Mouse (Mus musculus) intestine, embryonic 15.5 days (tissue): ENCODE measurements around the gene Srgap2. TPM values are rescaled to one million over a fixed set of nuclear protein-coding genes. Genes with fewer than 3 reads are reported as not detected.
A peak's percentile ranks its signal among the peaks of the same experiment; 100 is the strongest.

Experiments used
- ATAC-seq: fragments of 200-750 bp; cut with Nextera tagmentation; 2 replicates; pipeline ENCODE4 v1.8.0; 2017; ENCODE audit warnings: moderate TSS enrichment, moderate library complexity
- H3K27ac ChIP-seq: fragments of 300-500 bp; sonication (generic); 2 replicates; pipeline ENCODE4 v1.5.1; 2015; ENCODE audit warnings: mild to moderate bottlenecking, inconsistent platforms
- H3K27me3 ChIP-seq: fragments of 300-500 bp; sonication (generic); replicated peaks from 2 replicates; pipeline ENCODE4 v1.6.1; 2015; ENCODE audit warnings: inconsistent platforms
- H3K36me3 ChIP-seq: fragments of 300-500 bp; sonication (generic); 2 replicates; pipeline ENCODE4 v1.6.1; 2015; ENCODE audit warnings: inconsistent platforms
- H3K4me1 ChIP-seq: fragments of 300-500 bp; sonication (generic); replicated peaks from 2 replicates; pipeline ENCODE4 v1.6.1; 2015; ENCODE audit warnings: inconsistent platforms
- H3K4me2 ChIP-seq: fragments of 300-500 bp; sonication (generic); replicated peaks from 2 replicates; pipeline ENCODE4 v1.6.1; 2015; ENCODE audit warnings: mild to moderate bottlenecking, inconsistent platforms
- H3K4me3 ChIP-seq: fragments of 300-500 bp; sonication (generic); replicated peaks from 2 replicates; pipeline ENCODE4 v1.5.1; 2015; ENCODE audit warnings: inconsistent platforms
- H3K9ac ChIP-seq: fragments of 300-500 bp; sonication (generic); 2 replicates; pipeline ENCODE4 v1.6.1; 2015; ENCODE audit warnings: inconsistent platforms
- H3K9me3 ChIP-seq: fragments of 300-500 bp; sonication (generic); 2 replicates; pipeline ENCODE4 v1.6.1; 2016; ENCODE audit warnings: inconsistent platforms
- WGBS: fragments of 180-500 bp; shearing (Covaris S2); methylation state at CpG from one replicate; pipeline ENCODE4 v1.1.7; 2015; 5-methylcytosine and 5-hydroxymethylcytosine counted together
- polyA plus RNA-seq: library from polyadenylated mRNA; unstranded; fragments of >200 nt; fragmentation: Nextera tagmentation; extraction: Ambion mirVana; gene quantifications from 2 replicates; pipeline ENCODE4 v1.2.1, GENCODE M21; 2015

Gene Srgap2
- polyA plus RNA-seq, 1 experiment from 2014 or later: 7.9 TPM

- Histone ChIP-seq H3K4me3 (no peak overlapping the region), H3K4me1 (no peaks in the 10 kb centered on the region), H3K9me3 (no peaks in the 10 kb centered on the region), H3K4me2 (no peak overlapping the region), H3K27ac (no peak overlapping the region), H3K9ac (no peak overlapping the region), H3K36me3 (peaks cover 4% of the 10 kb centered on the region; the same call in 1 of the 2 replicates), H3K27me3 (no peaks in the 10 kb centered on the region)
- ATAC-seq: no peak
- WGBS: 93% methylated on average over 2 of the region's 2 CpGs
Observed at GRCm38 (mm10) chr1:131300750-131301149, 226.4 kb downstream of the Srgap2 start.

- no peak overlapping the region for H3K27ac ChIP-seq
- ATAC-seq: no peak
- peaks cover 4% of the 10 kb centered on the region; the same call in 1 of the 2 replicates for H3K36me3 ChIP-seq
- no peak overlapping the region for H3K9ac ChIP-seq
- no peak overlapping the region for H3K4me2 ChIP-seq
- 79% methylated on average over 6 of the region's 6 CpGs for WGBS
- H3K4me1 ChIP-seq: no peaks in the 10 kb centered on the region
- H3K9me3 ChIP-seq: no peaks in the 10 kb centered on the region
- no peaks in the 10 kb centered on the region for H3K27me3 ChIP-seq
- no peak overlapping the region for H3K4me3 ChIP-seq
Observed at GRCm38 (mm10) chr1:131299788-131300187, 227.4 kb downstream of the Srgap2 start.

DNA sequence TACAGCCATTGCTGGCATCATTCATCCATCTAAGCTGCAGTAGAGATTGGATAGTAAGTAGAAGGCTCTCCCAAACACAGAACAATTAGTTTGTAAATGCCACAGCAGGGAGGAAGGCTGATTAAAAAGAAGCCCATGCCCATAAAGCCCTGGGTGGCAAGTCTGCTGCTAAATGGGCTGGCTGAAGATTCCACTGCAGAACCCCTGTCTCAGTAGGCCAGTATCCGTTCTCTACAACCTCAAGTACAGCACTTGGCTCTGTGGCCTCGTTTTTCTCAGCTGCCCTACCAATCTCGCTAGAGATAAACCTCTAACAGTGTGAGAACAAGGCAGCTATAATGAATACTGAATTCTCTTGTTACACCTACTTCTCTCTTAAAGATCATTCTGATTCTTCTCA, 227.9 kb downstream of the Srgap2 start:
- no peak overlapping the region for H3K4me2 ChIP-seq
- H3K27ac ChIP-seq: no peak overlapping the region
- H3K27me3 ChIP-seq: no peaks in the 10 kb centered on the region
- no peaks in the 10 kb centered on the region for H3K9me3 ChIP-seq
- WGBS: 75% methylated on average over 3 of the region's 3 CpGs
- no peak overlapping the region for H3K9ac ChIP-seq
- H3K36me3 ChIP-seq: peaks cover 4% of the 10 kb centered on the region; the same call in 1 of the 2 replicates
- no peak for ATAC-seq
- no peaks in the 10 kb centered on the region for H3K4me1 ChIP-seq
- no peak overlapping the region for H3K4me3 ChIP-seq

GRCm38 (mm10) chr1:131298171-131298570, 229.0 kb downstream of the Srgap2 start:
- ATAC-seq: no peak
- 94% methylated on average over 9 of the region's 9 CpGs for WGBS
- H3K27me3 ChIP-seq: no peaks in the 10 kb centered on the region
- H3K4me2 ChIP-seq: no peak overlapping the region
- no peak overlapping the region for H3K27ac ChIP-seq
- no peak overlapping the region for H3K9ac ChIP-seq
- no peaks in the 10 kb centered on the region for H3K9me3 ChIP-seq
- H3K36me3 ChIP-seq: peaks cover 6% of the 10 kb centered on the region; the same call in 1 of the 2 replicates
- H3K4me3 ChIP-seq: no peak overlapping the region
- H3K4me1 ChIP-seq: no peaks in the 10 kb centered on the region

DNA sequence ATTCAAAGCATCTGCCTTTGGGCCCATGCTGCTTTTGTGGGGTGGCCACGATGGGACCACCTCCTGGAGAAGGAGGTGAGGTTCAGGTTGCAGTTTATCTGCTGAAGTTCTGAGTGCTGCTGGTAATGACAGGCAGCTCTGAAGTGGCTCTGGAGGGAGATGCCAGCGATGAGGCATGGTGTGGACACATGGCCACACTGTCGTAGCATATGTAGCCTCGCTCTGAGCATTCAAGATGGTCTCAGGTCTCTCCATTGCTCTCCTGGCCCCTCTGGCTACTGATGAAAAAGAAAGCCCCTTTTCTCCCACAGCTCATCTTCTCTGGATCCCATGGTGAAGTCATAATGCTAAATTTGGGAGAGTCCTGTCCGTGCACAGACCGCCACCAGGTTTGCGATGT, 230.4 kb downstream of the Srgap2 start:
- no peak for ATAC-seq
- peaks cover 13% of the 10 kb centered on the region; the same call in 1 of the 2 replicates for H3K36me3 ChIP-seq
- 93% methylated on average over 7 of the region's 7 CpGs for WGBS

GRCm38 (mm10) chr1:131295200-131295599, 232.0 kb downstream of the Srgap2 start:
- WGBS: 80% methylated on average over 8 of the region's 8 CpGs

More for the DNA sequence above, 230.4 kb downstream of the Srgap2 start:
- Histone ChIP-seq H3K9me3 (no peaks in the 10 kb centered on the region), H3K4me2 (no peak overlapping the region), H3K27ac (no peak overlapping the region), H3K27me3 (no peaks in the 10 kb centered on the region), H3K4me3 (no peak overlapping the region), H3K9ac (no peak overlapping the region), H3K4me1 (no peaks in the 10 kb centered on the region)

GRCm38 (mm10) chr1:131293922-131294250, 233.3 kb downstream of the Srgap2 start:
- 90% methylated on average over 2 of the region's 2 CpGs for WGBS
- Histone ChIP-seq H3K9me3 (no peaks in the 10 kb centered on the region), H3K4me1 (no peaks in the 10 kb centered on the region), H3K27ac (no peak overlapping the region), H3K9ac (no peak overlapping the region), H3K4me2 (no peak overlapping the region), H3K36me3 (peaks cover 13% of the 10 kb centered on the region; the same call in 1 of the 2 replicates), H3K27me3 (no peaks in the 10 kb centered on the region), H3K4me3 (no peak overlapping the region)
- no peak for ATAC-seq

More at GRCm38 (mm10) chr1:131295200-131295599, 232.0 kb downstream of the Srgap2 start:
- no peaks in the 10 kb centered on the region for H3K27me3 ChIP-seq
- no peak overlapping the region for H3K9ac ChIP-seq
- no peaks in the 10 kb centered on the region for H3K4me1 ChIP-seq
- H3K27ac ChIP-seq: no peak overlapping the region
- ATAC-seq: 0 out of 2 replicates have a peak, but pooled peaks have one; percentile 41
- no peak overlapping the region for H3K4me3 ChIP-seq
- no peaks in the 10 kb centered on the region for H3K9me3 ChIP-seq
- peaks cover 13% of the 10 kb centered on the region; the same call in 1 of the 2 replicates for H3K36me3 ChIP-seq
- no peak overlapping the region for H3K4me2 ChIP-seq

DNA sequence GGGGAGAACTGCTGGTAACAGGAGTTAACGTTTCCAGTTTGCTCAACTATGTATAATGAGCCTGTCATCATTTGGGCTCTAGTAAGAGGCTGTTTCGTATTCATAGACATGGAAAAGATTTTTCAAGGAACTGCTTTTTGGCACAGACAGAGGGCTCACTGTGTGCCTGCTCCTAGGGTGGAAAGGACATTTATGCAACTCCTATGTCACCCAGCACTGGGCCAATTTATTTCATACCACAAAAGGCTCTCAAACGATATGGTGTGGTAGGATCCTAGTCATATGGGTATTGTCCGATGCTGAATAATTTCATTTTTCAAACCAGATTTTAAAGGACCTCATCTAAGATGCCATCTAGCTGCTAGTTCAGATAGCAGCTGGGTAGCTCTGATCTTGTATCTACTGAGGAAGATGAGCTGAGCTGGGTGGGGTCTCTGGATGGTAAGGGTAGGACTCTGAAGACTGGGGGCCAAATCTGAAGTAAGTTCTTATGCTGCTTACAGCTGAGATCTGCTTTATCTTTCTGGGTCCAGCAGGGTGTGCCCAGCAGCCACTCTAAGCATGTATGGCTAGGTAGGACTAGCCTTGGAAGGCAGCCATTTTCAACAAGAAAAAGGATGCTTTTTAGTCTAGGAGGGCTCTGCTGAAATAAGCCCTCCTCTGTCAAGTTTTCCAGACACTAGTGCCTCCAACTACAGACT, 233.8 kb downstream of the Srgap2 start:
- no peak for ATAC-seq
- Histone ChIP-seq H3K4me2 (no peak overlapping the region), H3K4me1 (no peaks in the 10 kb centered on the region), H3K9me3 (no peaks in the 10 kb centered on the region), H3K9ac (no peak overlapping the region), H3K4me3 (no peak overlapping the region), H3K27ac (no peak overlapping the region), H3K36me3 (peaks cover 13% of the 10 kb centered on the region; the same call in 1 of the 2 replicates), H3K27me3 (no peaks in the 10 kb centered on the region)
- 85% methylated on average over 4 of the region's 4 CpGs for WGBS

DNA sequence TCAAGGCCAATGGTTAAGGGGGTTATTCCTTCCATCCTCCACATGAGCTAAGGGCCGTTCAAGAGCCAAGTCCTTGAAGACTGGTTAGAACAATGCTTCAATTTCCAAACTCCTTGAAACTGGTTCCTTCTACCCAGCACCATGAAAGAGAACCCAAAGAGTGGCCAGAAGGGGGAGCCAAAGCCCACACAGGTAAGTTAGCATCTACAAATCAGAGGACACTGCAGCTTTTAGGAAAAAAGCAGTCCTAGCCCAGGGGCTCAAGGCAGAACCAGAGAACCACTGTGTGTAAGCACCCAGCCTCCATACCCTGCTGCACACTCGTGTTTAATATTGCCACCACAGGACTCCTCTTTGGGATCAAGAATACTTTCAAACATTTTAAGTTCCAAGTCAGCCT, 236.5 kb downstream of the Srgap2 start:
- Histone ChIP-seq H3K36me3 (0 out of 2 replicates have a peak, but pooled peaks cover 9% of the 10 kb centered on the region), H3K27ac (no peak overlapping the region), H3K4me2 (no peak overlapping the region), H3K4me3 (no peak overlapping the region), H3K27me3 (no peaks in the 10 kb centered on the region), H3K9ac (no peak overlapping the region), H3K4me1 (no peaks in the 10 kb centered on the region), H3K9me3 (no peaks in the 10 kb centered on the region)
- ATAC-seq: peak; percentile 51
- 33% methylated on average over 2 of the region's 2 CpGs for WGBS

GRCm38 (mm10) chr1:131288938-131289337, 238.2 kb downstream of the Srgap2 start:
- 0 out of 2 replicates have a peak, but pooled peaks cover 9% of the 10 kb centered on the region for H3K36me3 ChIP-seq
- no peak overlapping the region for H3K27ac ChIP-seq
- no peaks in the 10 kb centered on the region for H3K9me3 ChIP-seq
- no peak overlapping the region for H3K4me2 ChIP-seq
- no peak for ATAC-seq
- 87% methylated on average over 6 of the region's 6 CpGs for WGBS
- no peak overlapping the region for H3K4me3 ChIP-seq
- no peak overlapping the region for H3K9ac ChIP-seq
- H3K27me3 ChIP-seq: no peaks in the 10 kb centered on the region
- no peaks in the 10 kb centered on the region for H3K4me1 ChIP-seq

DNA sequence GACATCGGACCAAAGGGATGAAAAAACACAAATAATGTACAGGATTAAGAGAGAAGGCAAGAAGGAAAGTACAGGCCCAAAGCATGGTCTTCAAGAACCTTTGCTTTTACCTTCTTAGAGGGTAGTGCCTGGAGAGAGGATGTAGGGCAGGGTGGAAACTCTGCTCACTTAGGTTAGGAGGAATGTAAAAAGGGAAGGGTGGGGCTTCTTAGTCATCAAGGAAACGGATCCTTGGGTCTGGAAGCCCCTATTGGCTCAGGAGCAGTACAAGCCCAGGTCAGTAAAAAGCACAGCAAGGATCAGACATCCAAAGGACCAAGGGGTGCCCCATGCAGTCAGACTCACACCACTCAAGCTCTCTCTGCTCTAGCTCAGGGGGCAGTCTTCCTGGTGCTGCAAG, 239.9 kb downstream of the Srgap2 start:
- 62% methylated on average over 2 of the region's 2 CpGs for WGBS
- no peak overlapping the region for H3K4me2 ChIP-seq
- H3K36me3 ChIP-seq: no peaks in the 10 kb centered on the region
- no peak overlapping the region for H3K9ac ChIP-seq
- ATAC-seq: no peak
- H3K27ac ChIP-seq: no peak overlapping the region
- H3K4me3 ChIP-seq: no peak overlapping the region
- no peaks in the 10 kb centered on the region for H3K27me3 ChIP-seq
- no peaks in the 10 kb centered on the region for H3K4me1 ChIP-seq
- no peaks in the 10 kb centered on the region for H3K9me3 ChIP-seq

- H3K4me1 ChIP-seq: 0 out of 2 replicates have a peak, but pooled peaks cover 3% of the 10 kb centered on the region
- WGBS: 82% methylated on average over 5 of the region's 5 CpGs
- H3K4me2 ChIP-seq: no peak overlapping the region
- no peak for ATAC-seq
- no peaks in the 10 kb centered on the region for H3K27me3 ChIP-seq
- H3K27ac ChIP-seq: no peak overlapping the region
- H3K4me3 ChIP-seq: no peak overlapping the region
- H3K9ac ChIP-seq: no peak overlapping the region
- no peaks in the 10 kb centered on the region for H3K36me3 ChIP-seq
- H3K9me3 ChIP-seq: no peaks in the 10 kb centered on the region
Observed at GRCm38 (mm10) chr1:131286803-131287202, 240.3 kb downstream of the Srgap2 start.

- Histone ChIP-seq H3K27me3 (no peaks in the 10 kb centered on the region), H3K4me1 (0 out of 2 replicates have a peak, but pooled peaks cover 6% of the 10 kb centered on the region), H3K27ac (no peak overlapping the region), H3K4me3 (no peak overlapping the region), H3K4me2 (no peak overlapping the region), H3K9ac (no peak overlapping the region), H3K9me3 (no peaks in the 10 kb centered on the region), H3K36me3 (no peaks in the 10 kb centered on the region)
- ATAC-seq: no peak
- WGBS: 50% methylated on average over 4 of the region's 4 CpGs
Observed at GRCm38 (mm10) chr1:131284616-131285015, 242.5 kb downstream of the Srgap2 start.
